Mouse (Mus musculus) hindbrain, embryonic 15.5 days (tissue): Measurements from ENCODE around the gene Runx3. TPM values are rescaled to one million over a fixed set of nuclear protein-coding genes. Genes with fewer than 3 reads are reported as not detected.

ENCODE experiments used
- ATAC-seq: fragments of 200-750 bp; cut with Nextera tagmentation; 2 replicates; pipeline ENCODE4 v1.8.0; 2017; ENCODE audit warnings: low read depth, moderate number of reproducible peaks, moderate TSS enrichment; ENCODE audit not compliant: low FRiP score
- H3K27ac ChIP-seq: fragments of 300-500 bp; sonication (generic); replicated peaks from 2 replicates; pipeline ENCODE4 v1.5.1; 2015; ENCODE audit warnings: mild to moderate bottlenecking, inconsistent platforms
- H3K27me3 ChIP-seq: fragments of 300-500 bp; sonication (generic); 2 replicates; pipeline ENCODE4 v1.6.1; 2015; ENCODE audit warnings: control low read depth, inconsistent platforms
- H3K36me3 ChIP-seq: fragments of 300-500 bp; sonication (generic); 2 replicates; pipeline ENCODE4 v1.6.1; 2015; ENCODE audit warnings: control low read depth, inconsistent platforms
- H3K4me1 ChIP-seq: fragments of 300-500 bp; sonication (generic); replicated peaks from 2 replicates; pipeline ENCODE4 v1.6.1; 2015; ENCODE audit warnings: control low read depth, inconsistent platforms
- H3K4me2 ChIP-seq: fragments of 300-500 bp; sonication (generic); 2 replicates; pipeline ENCODE4 v1.6.1; 2015; ENCODE audit warnings: moderate library complexity, mild to moderate bottlenecking, inconsistent platforms
- H3K4me3 ChIP-seq: fragments of 300-500 bp; sonication (generic); 2 replicates; pipeline ENCODE4 v1.5.1; 2015; ENCODE audit warnings: mild to moderate bottlenecking, inconsistent platforms
- H3K9ac ChIP-seq: fragments of 300-500 bp; sonication (generic); 2 replicates; pipeline ENCODE4 v1.6.1; 2015; ENCODE audit warnings: inconsistent platforms
- H3K9me3 ChIP-seq: fragments of 300-500 bp; sonication (generic); 2 replicates; pipeline ENCODE4 v1.6.1; 2016; ENCODE audit warnings: control low read depth, inconsistent platforms
- WGBS: fragments of 180-500 bp; shearing (Covaris S2); methylation state at CpG from one replicate; pipeline ENCODE4 v1.1.7; 2015; 5-methylcytosine and 5-hydroxymethylcytosine counted together
- polyA plus RNA-seq: library from polyadenylated mRNA; unstranded; fragments of >200 nt; fragmentation: Nextera tagmentation; extraction: Ambion mirVana; gene quantifications from 2 replicates; pipeline ENCODE4 v1.2.1, GENCODE M21; 2015

The Runx3 gene
- polyA plus RNA-seq, 1 experiment from 2014 or later: 0.05 TPM

GRCm38 (mm10) chr4:135135331-135135730 is 14.9 kb downstream of the Runx3 start:
- ATAC-seq: no peak
- WGBS: 71% methylated on average over 6 of the region's 6 CpGs
- peaks cover 31% of the 10 kb centered on the region for H3K27me3 ChIP-seq

GRCm38 (mm10) chr4:135136202-135136601 is 15.8 kb downstream of the Runx3 start:
- Histone ChIP-seq H3K4me3 (no peak overlapping the region), H3K4me1 (peaks cover 5% of the 10 kb centered on the region; the same call in 1 of the 2 replicates), H3K36me3 (no peaks in the 10 kb centered on the region), H3K27me3 (peaks cover 40% of the 10 kb centered on the region), H3K9me3 (no peaks in the 10 kb centered on the region), H3K4me2 (no peak overlapping the region), H3K9ac (no peak overlapping the region), H3K27ac (no peak overlapping the region)
- no peak for ATAC-seq
- WGBS: 47% methylated on average over 8 of the region's 8 CpGs

More at GRCm38 (mm10) chr4:135135331-135135730, 14.9 kb downstream of the Runx3 start:
- Histone ChIP-seq H3K27ac (no peak overlapping the region), H3K9ac (no peak overlapping the region), H3K4me2 (no peak overlapping the region), H3K36me3 (no peaks in the 10 kb centered on the region), H3K4me3 (no peak overlapping the region), H3K4me1 (peaks cover under 1% of the 10 kb centered on the region; the same call in 1 of the 2 replicates), H3K9me3 (no peaks in the 10 kb centered on the region)

- WGBS: 58% methylated on average over 10 of the region's 10 CpGs
- Histone ChIP-seq H3K4me3 (no peak overlapping the region), H3K4me1 (peaks cover 5% of the 10 kb centered on the region), H3K9ac (no peak overlapping the region), H3K4me2 (no peak overlapping the region), H3K27ac (no peak overlapping the region), H3K36me3 (no peaks in the 10 kb centered on the region), H3K9me3 (no peaks in the 10 kb centered on the region), H3K27me3 (peaks cover 44% of the 10 kb centered on the region)
- no peak for ATAC-seq
Measured at GRCm38 (mm10) chr4:135136612-135137011, 16.2 kb downstream of the Runx3 start.

- Histone ChIP-seq H3K4me3 (no peak overlapping the region), H3K4me1 (peaks cover 5% of the 10 kb centered on the region), H3K27ac (no peak overlapping the region), H3K36me3 (no peaks in the 10 kb centered on the region), H3K9me3 (no peaks in the 10 kb centered on the region), H3K4me2 (0 out of 2 replicates have a peak overlapping the region, but pooled peaks have one; percentile 11), H3K27me3 (peaks cover 87% of the 10 kb centered on the region), H3K9ac (no peak overlapping the region)
- no peak for ATAC-seq
- WGBS: 2% methylated on average over 25 of the region's 25 CpGs
Measured at GRCm38 (mm10) chr4:135140647-135141515, 20.4 kb downstream of the Runx3 start.

- WGBS: 7% methylated on average over 13 of the region's 13 CpGs
- Histone ChIP-seq H3K4me1 (peaks cover 5% of the 10 kb centered on the region), H3K9ac (no peak overlapping the region), H3K36me3 (no peaks in the 10 kb centered on the region), H3K4me2 (no peak overlapping the region), H3K9me3 (no peaks in the 10 kb centered on the region), H3K4me3 (no peak overlapping the region), H3K27ac (no peak overlapping the region), H3K27me3 (peaks cover 94% of the 10 kb centered on the region)
- no peak for ATAC-seq
Measured at GRCm38 (mm10) chr4:135141720-135142119, 21.3 kb downstream of the Runx3 start.

GRCm38 (mm10) chr4:135146734-135147133 is 26.3 kb downstream of the Runx3 start:
- H3K36me3 ChIP-seq: no peaks in the 10 kb centered on the region
- H3K27ac ChIP-seq: no peak overlapping the region
- no peak overlapping the region for H3K9ac ChIP-seq
- H3K27me3 ChIP-seq: peaks cover 100% of the 10 kb centered on the region
- H3K4me1 ChIP-seq: no peaks in the 10 kb centered on the region; the same call in none of the 2 replicates
- no peak overlapping the region for H3K4me2 ChIP-seq
- 13% methylated on average over 15 of the region's 15 CpGs for WGBS
- ATAC-seq: no peak
- no peaks in the 10 kb centered on the region for H3K9me3 ChIP-seq
- H3K4me3 ChIP-seq: no peak overlapping the region

GRCm38 (mm10) chr4:135148660-135149059 is 28.2 kb downstream of the Runx3 start:
- H3K4me3 ChIP-seq: no peak overlapping the region

GRCm38 (mm10) chr4:135150031-135150801 is 29.8 kb downstream of the Runx3 start:
- Histone ChIP-seq H3K27me3 (peaks cover 80% of the 10 kb centered on the region), H3K9ac (no peak overlapping the region)
- WGBS: 2% methylated on average over 32 of the region's 32 CpGs

More at GRCm38 (mm10) chr4:135148660-135149059, 28.2 kb downstream of the Runx3 start:
- Histone ChIP-seq H3K4me1 (peaks cover 9% of the 10 kb centered on the region), H3K9ac (no peak overlapping the region), H3K36me3 (no peaks in the 10 kb centered on the region), H3K9me3 (no peaks in the 10 kb centered on the region), H3K27me3 (peaks cover 92% of the 10 kb centered on the region), H3K4me2 (no peak overlapping the region), H3K27ac (no peak overlapping the region)
- ATAC-seq: no peak
- 9% methylated on average over 7 of the region's 7 CpGs for WGBS

GRCm38 (mm10) chr4:135151111-135151987 is 30.9 kb downstream of the Runx3 start:
- Histone ChIP-seq H3K9ac (no peak overlapping the region), H3K27me3 (peaks cover 80% of the 10 kb centered on the region), H3K36me3 (no peaks in the 10 kb centered on the region), H3K4me1 (peaks cover 9% of the 10 kb centered on the region), H3K4me3 (no peak overlapping the region), H3K27ac (no peak overlapping the region), H3K9me3 (no peaks in the 10 kb centered on the region), H3K4me2 (no peak overlapping the region)
- no peak for ATAC-seq
- WGBS: 3% methylated on average over 34 of the region's 34 CpGs

More at GRCm38 (mm10) chr4:135150031-135150801, 29.8 kb downstream of the Runx3 start:
- ATAC-seq: no peak
- Histone ChIP-seq H3K9me3 (no peaks in the 10 kb centered on the region), H3K4me2 (no peak overlapping the region), H3K4me1 (peaks cover 9% of the 10 kb centered on the region), H3K36me3 (no peaks in the 10 kb centered on the region), H3K4me3 (no peak overlapping the region), H3K27ac (no peak overlapping the region)

- Histone ChIP-seq H3K4me3 (peak overlapping the region; percentile 17), H3K4me2 (peak overlapping the region; percentile 40), H3K9ac (no peak overlapping the region), H3K27ac (no peak overlapping the region), H3K4me1 (peaks cover 9% of the 10 kb centered on the region), H3K9me3 (no peaks in the 10 kb centered on the region), H3K27me3 (peaks cover 80% of the 10 kb centered on the region), H3K36me3 (no peaks in the 10 kb centered on the region)
- no peak for ATAC-seq
- 2% methylated on average over 57 of the region's 63 CpGs for WGBS
Measured at GRCm38 (mm10) chr4:135151988-135152594, 31.6 kb downstream of the Runx3 start.

- Histone ChIP-seq H3K4me3 (peak overlapping the region; percentile 17), H3K9me3 (no peaks in the 10 kb centered on the region), H3K27me3 (peaks cover 80% of the 10 kb centered on the region), H3K36me3 (no peaks in the 10 kb centered on the region), H3K4me2 (peak overlapping the region; percentile 40), H3K4me1 (peaks cover 11% of the 10 kb centered on the region), H3K9ac (no peak overlapping the region), H3K27ac (no peak overlapping the region)
- no peak for ATAC-seq
- under 1% methylated on average over 33 of the region's 45 CpGs for WGBS
Measured at GRCm38 (mm10) chr4:135152834-135153259, 32.4 kb downstream of the Runx3 start.
